Mouse (Mus musculus) midbrain, embryonic 12.5 days (tissue): ENCODE results near the gene Orai1. TPM values are rescaled to one million over a fixed set of nuclear protein-coding genes. Genes with fewer than 3 reads are reported as not detected.
"Not testable (repeated sequence)": the region's sequence is repeated elsewhere in the genome, so short reads cannot be mapped to it uniquely, and the experiment has no call there.

Source experiments
- ATAC-seq: fragments of 200-750 bp; cut with Nextera tagmentation; 2 replicates; pipeline ENCODE4 v1.8.0; 2017; ENCODE audit warnings: low read depth, moderate TSS enrichment, moderate library complexity; ENCODE audit not compliant: low FRiP score
- H3K27ac ChIP-seq: fragments of 300-500 bp; sonication (generic); replicated peaks from 2 replicates; pipeline ENCODE4 v1.5.1; 2016; ENCODE audit warnings: mild to moderate bottlenecking
- H3K27me3 ChIP-seq: fragments of 300-500 bp; sonication (generic); 2 replicates; pipeline ENCODE4 v1.6.1; 2016; ENCODE audit warnings: mild to moderate bottlenecking
- H3K36me3 ChIP-seq: fragments of 300-500 bp; sonication (generic); 2 replicates; pipeline ENCODE4 v1.6.1; 2016
- H3K4me1 ChIP-seq: fragments of 300-500 bp; sonication (generic); 2 replicates; pipeline ENCODE4 v1.6.1; 2016
- H3K4me2 ChIP-seq: fragments of 300-500 bp; sonication (generic); replicated peaks from 2 replicates; pipeline ENCODE4 v1.6.1; 2016; ENCODE audit warnings: mild to moderate bottlenecking, moderate library complexity
- H3K4me3 ChIP-seq: fragments of 300-500 bp; sonication (generic); 2 replicates; pipeline ENCODE4 v1.5.1; 2016; ENCODE audit warnings: mild to moderate bottlenecking
- H3K9ac ChIP-seq: fragments of 300-500 bp; sonication (generic); replicated peaks from 2 replicates; pipeline ENCODE4 v1.6.1; 2016; ENCODE audit warnings: mild to moderate bottlenecking, moderate library complexity
- H3K9me3 ChIP-seq: fragments of 300-500 bp; sonication (generic); 2 replicates; pipeline ENCODE4 v1.6.1; 2016; ENCODE audit warnings: mild to moderate bottlenecking
- WGBS: fragments of 180-500 bp; shearing (Covaris S2); methylation state at CpG from one replicate; pipeline ENCODE4 v1.1.7; 2016; 5-methylcytosine and 5-hydroxymethylcytosine counted together
- polyA plus RNA-seq: library from polyadenylated mRNA; unstranded; fragments of >200 nt; fragmentation: Nextera tagmentation; extraction: Ambion mirVana; gene quantifications from 2 replicates; pipeline ENCODE4 v1.2.1, GENCODE M21; 2016

Orai1 gene
- polyA plus RNA-seq, 1 experiment from 2014 or later = 11.7 TPM

DNA sequence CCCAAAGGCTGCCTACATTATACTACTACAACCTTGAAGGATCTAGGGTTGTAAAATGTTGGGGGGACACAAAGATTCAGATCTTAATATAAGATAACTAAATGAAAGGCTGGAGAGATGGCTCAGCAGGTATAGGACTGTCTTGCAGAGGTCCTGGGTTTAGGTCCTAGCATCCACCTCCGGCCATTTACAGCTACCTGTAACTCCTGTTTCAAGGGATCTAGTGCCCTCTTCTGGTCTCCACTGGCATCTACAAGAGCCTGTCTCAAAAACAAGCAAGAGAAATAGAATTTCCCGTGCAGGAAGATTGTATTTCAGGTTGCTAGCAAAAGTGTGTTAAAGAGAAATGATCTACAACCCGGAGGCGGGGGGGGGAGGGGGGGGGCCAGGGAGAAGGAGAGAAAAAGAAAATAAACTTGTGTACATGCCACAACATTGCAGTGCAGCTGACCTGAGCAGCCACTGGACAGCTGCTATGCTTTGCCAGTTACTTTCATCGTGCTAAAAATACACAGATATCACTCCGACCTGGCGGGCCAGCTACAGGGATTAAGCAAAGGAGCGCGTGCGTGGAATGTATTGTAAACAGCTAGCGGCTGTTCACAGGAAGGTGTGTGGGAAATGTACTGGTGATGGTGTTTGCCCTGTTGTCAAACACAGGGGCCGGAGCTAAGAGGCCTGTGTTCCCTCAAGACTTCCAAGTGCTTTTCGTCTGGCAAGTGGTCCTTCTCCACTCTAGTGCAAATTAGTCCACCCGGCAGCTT is 45.1 kb downstream of the Orai1 start:
- Histone ChIP-seq H3K9me3 (0 out of 2 replicates have a peak, but pooled peaks cover 2% of the 10 kb centered on the region), H3K36me3 (no peaks in the 10 kb centered on the region), H3K4me3 (no peak overlapping the region), H3K4me2 (no peak overlapping the region), H3K4me1 (peaks cover 3% of the 10 kb centered on the region; the same call in 1 of the 2 replicates), H3K27me3 (no peaks in the 10 kb centered on the region), H3K27ac (no peak overlapping the region), H3K9ac (no peak overlapping the region)
- WGBS = 44% methylated on average over 14 of the region's 14 CpGs
- ATAC-seq = no peak

DNA sequence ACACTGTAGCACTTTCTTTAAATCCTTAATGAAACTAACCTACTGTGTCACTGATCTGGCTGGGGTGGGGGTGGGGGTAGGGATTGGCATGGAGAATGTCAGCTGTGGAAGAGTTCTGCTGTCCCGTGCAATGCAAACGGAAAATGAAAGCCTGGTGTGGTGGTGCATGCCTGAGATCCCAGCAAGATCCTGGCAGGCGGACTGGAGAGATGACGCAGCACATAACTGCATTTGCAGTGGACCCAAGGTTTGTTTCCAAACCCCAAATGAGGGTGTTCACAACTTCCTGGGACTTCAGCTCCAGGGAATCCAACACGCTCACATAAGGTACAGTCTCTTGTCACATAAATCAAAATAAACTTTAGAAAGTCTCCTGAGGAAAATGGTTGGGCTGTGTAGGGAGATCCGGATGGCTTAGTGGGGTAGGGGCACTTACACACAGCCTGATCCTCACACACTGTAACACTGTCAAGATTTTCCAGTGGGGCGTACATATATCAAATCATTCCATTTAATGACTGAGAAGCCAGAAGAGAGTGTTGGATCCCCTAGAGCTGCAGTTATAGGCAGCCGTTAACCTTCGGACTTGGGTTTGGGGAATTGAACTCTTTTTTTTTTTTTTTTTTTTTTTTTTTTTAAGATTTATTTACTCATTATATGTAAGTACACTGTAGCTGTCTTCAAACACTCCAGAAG is 46.0 kb downstream of the Orai1 start:
- Histone ChIP-seq H3K4me3 (no peak overlapping the region), H3K4me2 (no peak overlapping the region), H3K27ac (no peak overlapping the region), H3K9me3 (0 out of 2 replicates have a peak, but pooled peaks cover 2% of the 10 kb centered on the region), H3K27me3 (no peaks in the 10 kb centered on the region), H3K9ac (no peak overlapping the region), H3K36me3 (no peaks in the 10 kb centered on the region), H3K4me1 (peaks cover 3% of the 10 kb centered on the region; the same call in 1 of the 2 replicates)
- 87% methylated on average over 9 of the region's 9 CpGs for WGBS
- no peak for ATAC-seq

DNA sequence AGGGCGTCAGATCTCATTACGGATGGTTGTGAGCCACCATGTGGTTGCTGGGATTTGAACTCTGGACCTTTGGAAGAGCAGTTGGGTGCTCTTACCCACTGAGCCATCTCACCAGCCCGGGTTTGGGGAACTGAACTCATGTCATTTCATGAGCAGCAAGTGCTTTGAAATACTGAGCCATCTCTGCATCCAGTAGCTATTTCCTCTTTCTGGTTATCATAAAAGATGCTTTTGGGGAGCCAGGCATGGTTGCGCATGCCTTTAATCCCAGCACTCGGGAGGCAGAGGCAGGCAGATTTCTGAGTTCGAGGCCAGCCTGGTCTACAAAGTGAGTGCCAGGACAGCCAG is 46.5 kb downstream of the Orai1 start:
- ATAC-seq, H3K9ac ChIP-seq, H3K9me3 ChIP-seq, H3K27ac ChIP-seq, H3K4me3 ChIP-seq, H3K4me2 ChIP-seq, H3K4me1 ChIP-seq, H3K27me3 ChIP-seq, H3K36me3 ChIP-seq: not testable (repeated sequence)
- 81% methylated on average over 6 of the region's 6 CpGs for WGBS

DNA sequence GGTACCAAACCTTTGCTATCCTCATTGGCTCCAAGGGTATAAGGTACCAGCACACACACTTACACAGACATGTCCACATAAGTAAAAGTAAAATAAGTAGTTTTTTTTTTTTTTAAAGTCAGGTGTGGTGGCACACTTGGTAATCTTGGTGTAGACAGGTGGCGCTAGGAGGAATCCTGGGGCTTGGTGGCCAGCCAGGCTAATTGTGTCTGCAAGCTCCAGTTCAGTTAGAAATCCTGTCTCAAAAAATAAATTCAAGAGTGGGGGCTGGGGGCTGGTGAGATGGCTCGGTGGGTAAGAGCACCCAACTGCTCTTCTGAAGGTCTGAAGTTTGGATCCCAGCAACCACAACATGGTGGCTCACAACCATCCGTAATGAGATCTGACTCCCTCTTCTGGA is 48.3 kb downstream of the Orai1 start:
- no peak overlapping the region for H3K27ac ChIP-seq
- no peak overlapping the region for H3K9ac ChIP-seq
- H3K4me1 ChIP-seq = peaks cover 3% of the 10 kb centered on the region; the same call in 1 of the 2 replicates
- H3K36me3 ChIP-seq = no peaks in the 10 kb centered on the region
- no peak overlapping the region for H3K4me2 ChIP-seq
- H3K9me3 ChIP-seq = no peaks in the 10 kb centered on the region
- H3K27me3 ChIP-seq = no peaks in the 10 kb centered on the region
- no peak overlapping the region for H3K4me3 ChIP-seq
- 93% methylated on average over 3 of the region's 3 CpGs for WGBS
- no peak for ATAC-seq

DNA sequence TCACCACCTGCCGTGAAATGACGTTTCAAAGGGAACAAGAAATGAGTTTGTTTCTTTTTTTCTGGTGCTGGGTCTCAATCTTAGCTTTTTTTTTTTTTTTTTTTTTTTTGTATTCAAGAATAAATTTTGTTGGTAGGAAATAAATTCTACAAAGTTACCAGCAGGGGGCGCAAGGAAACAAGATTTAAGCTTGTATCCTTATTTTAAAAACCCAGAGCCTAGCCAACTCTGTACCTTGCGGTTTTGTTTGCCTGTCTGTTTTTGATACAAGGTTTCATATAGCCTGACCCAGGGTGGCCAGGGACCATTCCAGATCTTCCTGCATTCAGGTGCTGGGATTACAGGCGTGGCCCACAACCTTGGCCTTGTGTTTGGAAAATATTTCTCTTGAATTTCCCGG is 49.3 kb downstream of the Orai1 start:
- Histone ChIP-seq H3K4me2 (no peak overlapping the region), H3K9me3 (no peaks in the 10 kb centered on the region), H3K27ac (no peak overlapping the region), H3K4me3 (no peak overlapping the region), H3K36me3 (no peaks in the 10 kb centered on the region), H3K9ac (no peak overlapping the region), H3K27me3 (no peaks in the 10 kb centered on the region), H3K4me1 (no peaks in the 10 kb centered on the region)
- no peak for ATAC-seq
- 33% methylated on average over 6 of the region's 6 CpGs for WGBS

DNA sequence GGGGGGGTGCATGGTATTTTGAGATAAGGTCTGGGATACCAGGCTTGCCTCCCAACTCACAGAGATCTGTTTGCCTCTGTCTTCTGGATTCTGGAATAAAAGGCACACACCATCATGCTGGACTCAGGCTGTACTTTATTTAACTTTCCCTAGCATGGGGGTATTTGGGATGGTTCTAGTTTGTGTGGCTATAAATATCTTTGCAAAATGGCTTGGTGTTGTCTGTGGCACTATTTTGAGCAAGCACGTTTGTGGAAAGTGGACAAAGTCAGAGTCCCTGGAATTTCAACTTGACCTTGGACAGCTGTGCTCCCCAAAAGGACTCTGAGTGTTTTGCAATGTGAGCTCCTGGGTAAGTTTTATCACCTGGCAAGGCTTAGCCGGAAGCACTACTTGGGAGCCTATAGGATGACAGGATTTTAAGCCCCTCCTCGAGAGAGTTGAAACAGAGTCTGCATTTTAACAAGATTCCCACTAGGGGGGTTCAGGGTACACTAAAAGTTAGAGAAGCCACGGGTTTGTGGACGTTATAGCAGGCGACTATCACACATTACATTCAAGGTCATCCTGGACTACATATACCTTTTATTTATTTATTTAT is 52.6 kb downstream of the Orai1 start:
- H3K4me3 ChIP-seq = no peak overlapping the region
- peaks cover 3% of the 10 kb centered on the region; the same call in 1 of the 2 replicates for H3K9me3 ChIP-seq
- no peaks in the 10 kb centered on the region for H3K4me1 ChIP-seq
- no peak overlapping the region for H3K9ac ChIP-seq
- no peak overlapping the region for H3K27ac ChIP-seq
- ATAC-seq = no peak
- H3K4me2 ChIP-seq = no peak overlapping the region
- WGBS = 30% methylated on average over 6 of the region's 6 CpGs
- no peaks in the 10 kb centered on the region for H3K36me3 ChIP-seq
- no peaks in the 10 kb centered on the region for H3K27me3 ChIP-seq

DNA sequence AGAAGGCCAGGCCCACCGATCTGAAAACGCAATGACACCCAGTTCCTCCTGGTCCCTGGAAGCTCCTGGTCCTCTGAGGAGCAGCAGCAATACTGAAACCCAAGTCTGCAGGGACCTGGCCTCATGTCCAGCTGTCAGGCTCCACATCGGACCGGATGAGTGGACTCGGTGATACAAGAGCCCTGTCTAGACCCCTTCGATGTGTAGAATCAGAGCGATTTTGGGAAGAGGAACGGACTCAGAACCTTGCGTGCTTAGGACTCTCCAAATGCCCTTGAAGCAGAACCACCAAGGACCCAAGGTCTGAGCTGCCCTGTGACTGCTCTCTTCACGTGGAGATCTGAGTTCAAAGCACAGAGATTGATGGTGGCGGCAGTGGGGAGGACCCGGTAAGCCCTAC is 53.2 kb downstream of the Orai1 start, which contains the start of gene Tmem120b:
Gene Tmem120b (plus strand): TSS at position 301 of the 400 bp plus-strand sequence.
- Histone ChIP-seq H3K9ac (no peak within 1 kb of the TSS), H3K4me3 (no peak within 1 kb of the TSS), H3K36me3 (no peaks in the 10 kb centered on the region), H3K27ac (no peak within 1 kb of the TSS), H3K4me2 (no peak within 1 kb of the TSS), H3K4me1 (no peaks in the 10 kb centered on the region), H3K9me3 (peaks cover 3% of the 10 kb centered on the region; the same call in 1 of the 2 replicates), H3K27me3 (no peaks in the 10 kb centered on the region)
- ATAC-seq = no peak
- 83% methylated on average over 12 of the region's 12 CpGs for WGBS

DNA sequence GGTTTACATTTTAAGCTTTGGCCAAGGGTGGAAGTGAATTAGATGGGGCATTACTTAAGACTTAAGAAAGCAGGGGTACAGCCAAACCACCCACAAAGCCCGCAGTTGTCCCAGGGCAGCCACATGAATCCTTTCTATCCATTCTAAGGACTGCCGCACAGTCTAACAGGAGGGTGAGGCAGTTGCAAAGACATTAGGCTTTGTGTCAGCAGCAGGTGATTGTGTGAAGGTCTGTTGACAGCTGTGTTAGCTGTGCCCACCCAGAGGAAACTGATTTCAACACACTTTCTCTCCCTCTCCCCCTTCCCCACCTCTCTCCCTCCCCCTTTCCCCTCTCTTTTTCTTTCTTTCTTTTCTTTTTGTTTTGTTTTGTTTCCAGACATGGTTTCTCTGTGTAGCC is 53.8 kb downstream of the Orai1 start:
- H3K9ac ChIP-seq = no peak overlapping the region
- no peak overlapping the region for H3K4me3 ChIP-seq
- no peak overlapping the region for H3K4me2 ChIP-seq
- WGBS = 94% methylated on average over 2 of the region's 2 CpGs
- no peak overlapping the region for H3K27ac ChIP-seq
- H3K9me3 ChIP-seq = peaks cover 3% of the 10 kb centered on the region; the same call in 1 of the 2 replicates
- H3K27me3 ChIP-seq = no peaks in the 10 kb centered on the region
- ATAC-seq = no peak
- no peaks in the 10 kb centered on the region for H3K4me1 ChIP-seq
- H3K36me3 ChIP-seq = no peaks in the 10 kb centered on the region

DNA sequence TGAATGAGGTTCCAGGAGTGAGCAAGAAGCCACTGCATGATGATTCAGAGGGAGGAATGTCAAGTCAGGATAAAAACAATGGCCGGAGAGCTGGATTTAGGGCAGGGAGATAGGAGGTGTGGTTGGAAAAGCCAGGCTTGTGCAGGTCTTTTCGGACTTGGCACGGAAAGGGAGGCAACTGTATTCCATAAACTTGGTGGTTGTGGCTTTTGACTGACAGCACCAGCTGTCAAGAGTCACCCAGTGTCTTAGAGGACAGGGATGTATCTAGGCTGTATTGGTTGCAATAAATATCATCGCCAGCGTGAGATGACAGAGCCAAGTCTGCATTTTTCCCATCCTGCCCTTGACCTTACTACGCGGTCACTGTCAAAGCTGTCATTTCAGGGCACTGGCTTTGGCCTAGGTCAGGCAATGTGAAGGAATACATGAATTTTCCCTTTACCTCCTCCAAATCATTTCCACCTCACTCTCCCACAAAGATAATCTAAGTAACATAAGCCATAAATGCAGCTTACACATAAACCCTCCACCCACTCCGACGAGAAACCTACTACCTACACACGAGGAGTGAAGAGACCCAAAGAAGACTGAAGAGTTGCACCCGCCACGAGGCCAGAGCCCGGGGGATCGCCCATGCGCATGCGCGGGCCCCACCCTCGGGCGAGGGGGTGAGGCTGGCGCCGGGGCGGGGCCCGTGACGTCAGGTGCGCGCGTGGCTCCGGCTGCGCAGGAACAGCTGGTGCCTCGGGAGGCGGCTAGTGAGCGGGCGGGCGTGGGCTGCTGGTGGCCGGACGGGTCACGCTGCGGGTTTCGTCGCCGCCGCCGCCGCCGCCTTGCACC is 60.9 kb downstream of the Orai1 start:
- ATAC-seq = peak; percentile 95
- peaks cover 11% of the 10 kb centered on the region; the same call in 1 of the 2 replicates for H3K27me3 ChIP-seq
- H3K4me1 ChIP-seq = peaks cover 23% of the 10 kb centered on the region
- no peaks in the 10 kb centered on the region for H3K36me3 ChIP-seq
- WGBS = 7% methylated on average over 45 of the region's 45 CpGs
- H3K9me3 ChIP-seq = no peaks in the 10 kb centered on the region
- H3K9ac ChIP-seq = peak overlapping the region; percentile 73
- peak overlapping the region; percentile 57 for H3K27ac ChIP-seq
- peak overlapping the region; percentile 71 for H3K4me3 ChIP-seq
- peak overlapping the region; percentile 97 for H3K4me2 ChIP-seq

DNA sequence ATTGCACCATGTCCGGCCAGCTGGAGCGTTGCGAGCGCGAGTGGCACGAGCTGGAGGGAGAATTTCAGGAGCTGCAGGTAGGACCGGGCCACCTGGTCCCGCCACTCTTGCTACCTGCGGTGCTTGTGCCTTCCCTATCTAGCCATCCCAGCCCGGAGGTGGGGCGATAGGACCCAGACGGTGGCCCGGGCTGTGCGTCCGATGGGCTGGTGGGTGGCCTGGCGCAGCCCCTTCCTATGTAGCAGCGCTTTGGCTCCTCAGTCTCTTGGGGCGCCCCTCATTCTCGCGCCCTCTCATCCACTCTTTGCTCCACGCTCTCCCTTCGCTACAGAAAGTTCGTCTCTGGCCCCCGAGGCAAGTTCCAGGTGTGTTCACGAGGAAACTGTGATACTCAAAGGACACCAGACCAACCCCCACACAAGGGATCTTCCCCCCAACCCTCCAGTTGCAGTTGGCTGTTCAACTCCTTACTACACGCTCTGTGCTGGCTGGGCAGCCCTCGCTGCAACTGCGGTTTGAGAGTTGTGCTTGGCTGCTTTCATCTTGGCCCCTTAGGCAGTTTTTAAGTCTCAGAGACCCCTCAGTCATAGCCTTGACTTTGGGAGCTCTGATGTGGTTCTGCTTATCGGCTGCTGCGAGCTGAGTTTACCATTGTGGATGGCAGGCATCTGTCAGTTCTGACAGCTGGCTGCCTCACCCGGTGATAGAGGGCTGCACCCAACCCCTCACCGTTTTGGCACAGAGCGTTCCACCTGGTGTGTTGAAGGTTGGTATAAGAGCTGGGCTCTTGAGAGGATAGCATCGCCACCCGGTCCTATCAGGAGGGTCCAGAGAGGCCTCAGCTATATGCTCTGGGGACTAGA is 61.8 kb downstream of the Orai1 start:
- peak overlapping the region; percentile 71 for H3K4me3 ChIP-seq
- no peaks in the 10 kb centered on the region for H3K9me3 ChIP-seq
- no peaks in the 10 kb centered on the region for H3K36me3 ChIP-seq
- peak overlapping the region; percentile 97 for H3K4me2 ChIP-seq
- H3K4me1 ChIP-seq = peaks cover 23% of the 10 kb centered on the region
- peak overlapping the region; percentile 73 for H3K9ac ChIP-seq
- peak overlapping the region; percentile 57 for H3K27ac ChIP-seq
- peaks cover 11% of the 10 kb centered on the region; the same call in 1 of the 2 replicates for H3K27me3 ChIP-seq
- WGBS = 5% methylated on average over 34 of the region's 35 CpGs
- peak; percentile 83 for ATAC-seq

DNA sequence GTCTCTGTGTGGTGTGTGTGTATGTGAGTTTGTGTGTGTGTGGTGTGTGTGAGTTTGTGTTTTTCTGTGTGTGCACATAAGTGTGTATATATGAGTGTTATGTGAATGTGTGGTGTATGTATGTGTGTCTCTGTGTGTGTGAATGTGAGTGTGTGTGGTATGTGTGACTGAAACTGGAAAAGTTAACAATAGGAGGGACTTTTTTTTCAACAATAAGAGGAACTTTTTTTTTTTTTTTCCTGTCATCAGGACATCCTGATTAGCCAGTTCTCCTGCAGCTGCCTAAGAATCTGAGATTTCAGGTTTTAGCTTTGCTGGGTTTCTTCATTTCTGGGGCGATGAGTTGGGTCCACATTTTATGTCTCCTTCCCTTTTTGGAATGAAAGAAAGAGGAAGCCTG is 64.7 kb downstream of the Orai1 start:
- no peaks in the 10 kb centered on the region for H3K9me3 ChIP-seq
- H3K27ac ChIP-seq = no peak overlapping the region
- no peak overlapping the region for H3K4me3 ChIP-seq
- H3K27me3 ChIP-seq = peaks cover 11% of the 10 kb centered on the region; the same call in 1 of the 2 replicates
- 85% methylated on average over 1 of the region's 1 CpGs for WGBS
- H3K4me2 ChIP-seq = no peak overlapping the region
- peaks cover 23% of the 10 kb centered on the region for H3K4me1 ChIP-seq
- H3K36me3 ChIP-seq = no peaks in the 10 kb centered on the region
- no peak overlapping the region for H3K9ac ChIP-seq
- no peak for ATAC-seq
